Mouse (Mus musculus) heart, postnatal 10 days (tissue): ENCODE data around the gene Cd36. TPM values are rescaled to one million over a fixed set of nuclear protein-coding genes. Genes with fewer than 3 reads are reported as not detected.

Source experiments
- DNase-seq, 2 experiments: peaks; one replicate each; pipeline ENCODE4 v3.0.0; 2021
- intact Hi-C: fragments of 180-260 bp; cut with DNase I; formaldehyde crosslinking; loops from one replicate; pipeline ENCODE4 v1.15.1; 2025
- total RNA-seq, 2 experiments: library from RNA; stranded (reverse); gene quantifications; 2 replicates each; pipeline ENCODE4 v1.2.3; 2021

The Cd36 gene
- total RNA-seq, 2 experiments from 2014 or later, result 1,557 to 1,665 TPM

DNA sequence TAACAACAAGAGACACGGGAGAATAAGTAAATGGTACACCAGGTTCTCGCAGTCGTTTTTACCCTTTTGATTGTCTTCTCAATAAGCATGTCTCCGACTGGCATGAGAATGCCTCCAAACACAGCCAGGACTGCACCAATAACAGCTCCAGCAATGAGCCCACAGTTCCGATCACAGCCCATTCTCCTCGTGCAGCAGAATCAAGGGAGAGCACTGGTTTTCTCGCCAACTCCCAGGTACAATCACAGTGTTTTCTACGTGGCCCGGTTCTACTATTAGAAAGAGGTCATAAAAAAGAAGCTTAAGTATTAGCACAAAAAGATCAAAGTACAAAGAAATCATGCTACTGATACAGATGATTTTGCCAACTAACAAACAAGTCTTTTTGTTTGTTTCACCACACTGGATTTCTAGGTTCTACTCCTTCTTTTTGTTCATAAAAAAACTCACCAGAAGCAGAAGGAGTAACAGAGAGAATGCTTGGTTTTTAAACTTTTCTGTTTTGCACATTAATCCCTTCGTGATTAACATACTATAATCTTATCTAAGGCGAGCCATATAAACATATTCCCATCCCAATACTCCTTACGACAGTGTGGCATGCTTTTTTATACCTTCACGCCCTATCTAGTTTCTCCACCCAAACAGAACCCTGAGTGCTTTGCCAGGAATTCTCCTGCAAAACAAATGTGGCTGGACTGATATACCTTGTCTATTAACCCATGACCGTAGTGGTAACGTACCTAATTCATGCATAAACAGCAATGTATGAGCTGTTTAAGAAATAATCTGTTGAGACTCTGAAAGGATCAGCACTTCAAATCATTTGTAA lies 59.7 kb downstream of the Cd36 start:
- no peak for DNase-seq
- intact Hi-C loops, result no loop called here

DNA sequence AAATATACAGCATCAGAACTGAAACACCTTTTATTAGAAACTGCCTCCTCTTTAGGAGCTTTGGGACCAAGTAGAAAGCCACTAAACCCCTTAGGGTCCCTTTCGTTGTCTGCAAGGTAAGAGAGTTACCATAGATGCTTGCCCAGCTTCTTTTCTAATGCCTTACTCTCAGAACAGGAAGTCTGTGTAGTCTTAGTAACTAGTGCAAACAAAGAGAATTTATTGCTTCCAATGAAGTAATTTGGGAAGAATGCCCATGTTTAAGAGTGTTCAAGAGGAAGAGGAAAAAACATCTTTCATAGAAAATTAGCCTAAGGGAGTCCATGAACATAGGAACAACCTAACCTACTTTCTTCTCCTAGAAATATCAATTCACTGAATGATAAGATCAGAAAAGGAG lies 67.2 kb downstream of the Cd36 start:
- intact Hi-C loops, result no loop called here
- DNase-seq, result no peak

DNA sequence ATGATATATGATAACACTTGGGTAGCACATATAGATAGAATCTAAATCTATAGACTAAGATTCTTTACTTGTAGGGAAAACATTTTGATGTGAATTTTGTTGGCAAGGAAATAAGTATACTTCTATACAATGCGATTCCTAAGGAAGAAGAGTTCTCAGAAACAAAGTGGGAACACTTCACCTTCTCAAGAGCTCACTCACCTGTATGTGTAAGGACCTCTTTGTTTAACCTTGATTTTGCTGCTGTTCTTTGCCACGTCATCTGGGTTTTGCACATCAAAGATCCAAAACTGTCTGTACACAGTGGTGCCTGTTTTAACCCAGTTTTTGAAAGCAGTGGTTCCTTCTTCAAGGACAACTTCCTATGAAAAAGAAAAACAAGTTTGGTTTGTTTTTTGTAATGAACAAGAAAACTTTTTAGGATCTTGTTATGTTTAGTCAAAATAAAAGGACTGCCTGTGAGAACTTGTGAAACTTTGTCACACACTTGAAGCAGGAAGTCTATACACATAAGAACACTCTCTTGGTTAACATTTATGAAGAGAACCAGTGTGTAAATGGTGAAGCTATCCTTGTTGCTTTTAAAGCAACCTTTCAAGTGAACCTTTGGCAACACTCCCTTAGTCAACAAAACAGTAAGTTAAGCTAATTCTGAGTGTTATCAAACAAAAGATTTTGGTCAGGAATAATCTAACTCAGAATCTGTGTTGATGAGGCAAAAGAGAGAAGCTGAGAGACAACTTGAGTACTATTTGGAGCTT lies 68.2 kb downstream of the Cd36 start:
- DNase-seq, result no peak
- intact Hi-C loops, result no loop called here

DNA sequence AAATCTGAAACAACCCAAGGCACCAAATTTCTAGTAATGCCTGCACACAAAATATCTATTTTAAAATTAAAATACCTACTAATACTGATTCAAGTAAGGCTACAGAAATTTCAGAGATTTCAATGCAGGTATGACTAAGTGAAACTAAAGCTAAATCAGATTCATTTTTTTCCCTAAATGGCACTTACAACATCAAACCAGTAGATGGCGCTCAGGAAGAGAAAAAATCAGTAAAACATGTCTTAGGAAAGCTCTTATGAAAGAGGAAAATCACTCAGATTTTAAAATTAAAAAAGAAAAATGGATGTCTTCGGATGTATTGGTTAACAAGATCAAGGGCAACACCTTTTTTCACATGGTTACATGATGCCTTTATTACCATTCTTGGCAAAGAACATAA lies 72.4 kb downstream of the Cd36 start:
- intact Hi-C loops, result loop anchor here (10.0 kb wide), 2 partner anchors 189 to 539 kb away; no protein-coding TSS in a partner anchor
- DNase-seq, result peak in 1 of 2 experiments; percentile 58

DNA sequence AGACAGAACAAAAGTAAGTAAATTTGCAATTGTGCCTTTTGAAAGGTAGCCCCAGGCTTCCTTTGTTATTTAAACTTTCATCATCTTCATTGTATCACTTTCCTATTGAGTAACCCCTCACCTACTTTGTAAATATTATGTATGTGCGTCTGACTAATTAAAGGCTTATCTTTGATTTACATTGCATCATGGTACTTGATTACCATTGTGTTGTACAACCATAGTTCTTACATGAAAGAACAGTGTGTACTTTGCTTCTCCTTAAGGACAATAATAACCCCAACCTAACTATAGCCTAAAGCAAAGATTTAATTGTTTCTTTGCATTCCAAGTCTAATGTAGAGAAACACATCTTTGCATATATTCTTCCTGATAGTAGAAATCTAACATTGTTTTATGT lies 78.3 kb downstream of the Cd36 start:
- DNase-seq, result no peak
- intact Hi-C loops, result loop anchor here (10.0 kb wide), 2 partner anchors 194 to 544 kb away; no protein-coding TSS in a partner anchor

GRCm38 (mm10) chr5:17806774-17807377 lies 81.7 kb downstream of the Cd36 start:
- DNase-seq, result no peak
- intact Hi-C loops, result no loop called here

- peak in 1 of 2 experiments; percentile 55 for DNase-seq
- intact Hi-C loops, result no loop called here
Observed at GRCm38 (mm10) chr5:17776571-17776970, 112.0 kb downstream of the Cd36 start.

DNA sequence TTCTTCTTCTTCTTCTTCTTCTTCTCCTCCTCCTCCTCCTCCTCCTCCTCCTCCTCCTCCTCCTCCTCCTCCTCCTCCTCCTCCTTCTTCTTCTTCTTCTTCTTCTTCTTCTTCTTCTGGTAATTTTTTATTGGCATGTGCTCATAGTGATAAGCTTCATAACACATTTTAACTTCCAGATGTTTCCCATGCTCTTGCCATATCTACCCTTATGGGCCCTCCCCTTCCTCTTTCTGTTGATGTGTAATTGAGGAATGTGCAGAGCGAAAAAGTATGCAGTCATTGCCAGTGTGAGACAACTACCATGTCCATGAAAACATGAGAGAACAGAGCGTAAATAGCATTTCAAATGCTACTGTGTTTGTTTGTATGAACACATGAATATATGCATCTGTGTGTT lies 118.3 kb downstream of the Cd36 start:
- no peak for DNase-seq
- intact Hi-C loops, result no loop called here

GRCm38 (mm10) chr5:17766006-17766677 lies 122.5 kb downstream of the Cd36 start:
- intact Hi-C loops, result loop anchor here (2.0 to 10.0 kb wide), 4 partner anchors 191 to 1451 kb away; partner anchors contain the start of gene Sema3c
- peak in 1 of 2 experiments; percentile 24 for DNase-seq

- DNase-seq, result no peak
- intact Hi-C loops, result no loop called here
Observed at GRCm38 (mm10) chr5:17753471-17754005, 135.1 kb downstream of the Cd36 start.

- intact Hi-C loops, result no loop called here
- no peak for DNase-seq
Observed at GRCm38 (mm10) chr5:17748293-17748692, 140.3 kb downstream of the Cd36 start.

- intact Hi-C loops, result no loop called here
- DNase-seq, result no peak
Observed at GRCm38 (mm10) chr5:17747143-17747542, 141.5 kb downstream of the Cd36 start.

- DNase-seq, result peak; percentile 11 to 14
- intact Hi-C loops, result no loop called here
Observed at GRCm38 (mm10) chr5:17746520-17746919, 142.1 kb downstream of the Cd36 start.

GRCm38 (mm10) chr5:17739805-17740204 lies 148.8 kb downstream of the Cd36 start:
- intact Hi-C loops, result no loop called here
- DNase-seq, result peak; percentile 34 to 38

Other genes starting within 250 kb of the Cd36 start
- gene Gnat3, start 73.7 kb upstream of the Cd36 start, total RNA-seq, result under 1 TPM; 0.19 to 0.20 TPM